Mouse (Mus musculus) kidney, postnatal 4 days (tissue): ENCODE data around the gene Areg.

Experiments used
- DNase-seq, 2 experiments: peaks; one replicate each; pipeline ENCODE4 v3.0.0; 2021; ENCODE audit warnings: mixed read lengths in 2 of 2

Gene Areg

DNA sequence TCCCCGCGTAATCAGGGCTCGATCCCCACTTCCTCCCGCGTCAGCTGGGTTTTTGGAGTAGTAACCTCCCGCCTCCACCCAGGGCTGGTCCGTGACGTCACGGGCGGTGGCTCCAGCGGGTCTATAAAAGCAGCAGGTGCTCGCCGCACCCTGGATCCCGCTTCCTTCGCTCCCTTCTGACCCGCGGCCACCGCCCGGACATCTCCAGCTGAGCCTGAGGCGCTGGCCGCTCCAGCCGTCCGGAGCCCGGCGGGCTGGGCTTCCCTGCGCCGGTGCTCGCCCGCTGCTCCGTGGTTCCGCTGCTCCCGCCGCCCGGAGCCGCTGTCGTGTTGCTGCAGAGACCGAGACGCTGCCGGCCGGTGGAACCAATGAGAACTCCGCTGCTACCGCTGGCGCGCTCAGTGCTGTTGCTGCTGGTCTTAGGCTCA lies at the start of gene Areg:
TSS of gene Areg (plus strand) at position 154 of the 428 bp plus-strand sequence.
- DNase-seq = peak; percentile 69 to 72

DNA sequence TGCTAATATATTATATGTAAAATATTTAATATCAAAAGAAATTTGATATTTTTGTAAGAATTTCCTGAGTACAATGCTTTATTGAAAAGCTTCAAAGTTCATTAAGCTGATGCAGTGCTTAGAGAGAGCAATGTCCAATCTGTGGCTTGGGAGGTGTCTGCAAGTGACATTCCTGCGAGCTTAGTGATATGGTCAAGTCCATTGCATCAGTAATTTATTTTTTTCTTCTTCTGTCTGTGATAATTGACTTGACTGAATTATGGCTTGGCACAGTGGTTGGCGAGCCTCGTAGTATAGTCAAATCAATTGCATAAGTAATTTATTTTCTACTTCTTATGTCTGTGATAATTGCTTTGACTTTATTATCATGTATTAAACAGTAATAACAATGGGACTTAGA lies 49.1 kb upstream of the Areg start:
- no peak for DNase-seq

- no peak for DNase-seq
Observed at GRCm38 (mm10) chr5:91097911-91098614, 41.3 kb upstream of the Areg start.

GRCm38 (mm10) chr5:91101742-91102141 lies 37.7 kb upstream of the Areg start:
- no peak for DNase-seq

DNA sequence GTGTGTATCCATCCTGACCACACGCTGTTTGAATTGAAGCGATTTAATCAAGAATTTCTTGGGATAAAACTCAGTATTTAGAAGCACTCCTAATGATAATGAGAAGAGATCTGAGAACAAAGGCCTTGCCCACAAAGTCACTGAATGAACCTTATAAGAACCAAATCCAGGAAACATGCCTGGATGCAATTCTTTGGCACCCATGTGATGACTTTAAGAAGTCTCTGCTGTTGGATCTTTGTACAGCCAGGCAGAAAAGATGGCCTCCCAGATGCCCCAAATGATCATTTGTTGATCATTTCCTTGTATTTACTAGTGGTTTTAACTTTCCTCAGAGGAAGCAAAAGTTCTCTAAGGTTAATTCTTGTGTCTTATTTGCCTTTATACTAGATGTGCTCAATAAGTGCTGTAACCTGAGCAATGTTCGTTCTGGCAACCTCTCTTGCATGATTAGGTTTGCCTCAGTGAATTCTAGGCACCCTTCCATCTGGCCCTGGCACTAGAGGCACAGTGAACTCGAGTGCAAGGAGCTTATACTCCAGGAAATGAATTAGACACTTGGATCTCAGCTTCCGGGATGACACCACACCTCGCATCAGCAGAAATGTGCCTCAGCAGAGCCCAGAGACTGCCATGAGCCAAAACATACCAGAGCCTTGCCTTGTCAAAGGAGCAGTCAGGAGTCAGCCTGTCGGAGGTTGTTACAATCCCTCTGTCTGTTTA lies 35.3 kb upstream of the Areg start:
- DNase-seq = no peak

DNA sequence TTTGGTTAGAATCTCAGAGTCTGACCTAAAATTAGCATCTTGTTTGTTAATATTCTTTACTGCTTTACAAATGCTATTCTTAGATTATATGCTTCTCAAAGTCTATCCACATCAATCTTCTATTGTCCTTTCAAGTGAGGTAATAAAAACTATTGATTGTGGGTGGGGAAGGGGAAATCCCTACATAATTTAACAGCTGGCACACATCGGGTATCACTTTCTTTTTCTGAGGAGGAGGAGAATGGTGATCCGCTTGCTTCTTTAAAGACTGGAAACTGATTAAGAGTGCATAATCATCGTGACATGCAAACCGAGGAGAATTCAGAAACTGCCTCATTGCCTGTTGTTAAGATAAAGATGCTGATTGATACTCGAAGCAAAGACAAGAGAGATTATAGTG lies 33.2 kb upstream of the Areg start:
- DNase-seq = no peak

DNA sequence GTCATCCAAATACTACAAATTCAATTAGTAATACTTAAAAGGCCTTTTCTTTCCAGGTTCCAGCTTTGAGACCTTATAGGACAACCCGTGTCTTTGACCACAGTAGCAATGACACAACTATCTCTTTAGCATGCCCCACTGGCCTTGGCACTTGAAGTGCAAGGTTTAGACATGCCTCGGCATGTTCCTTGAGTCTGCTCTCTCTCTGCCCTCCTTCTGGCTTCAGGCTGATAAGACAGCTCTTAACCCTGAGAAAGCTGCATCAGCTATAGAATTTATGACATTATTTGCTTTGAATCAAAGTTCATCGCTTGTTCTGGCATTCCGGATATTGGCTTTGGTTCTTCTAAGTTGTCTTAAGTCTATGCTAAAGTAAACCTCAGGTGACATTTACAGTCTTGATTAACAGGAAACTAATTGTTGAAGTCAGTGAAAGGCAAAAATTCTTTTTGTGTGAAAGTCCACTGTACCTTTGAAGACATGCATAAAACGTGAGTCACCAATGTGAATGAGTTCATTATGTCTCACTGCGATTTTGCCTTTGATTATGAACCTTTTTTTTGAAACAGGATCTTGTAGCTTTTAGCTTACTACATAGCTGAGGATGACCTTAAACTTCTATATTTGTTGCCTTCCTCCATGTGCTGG lies 29.3 kb upstream of the Areg start:
- no peak for DNase-seq

- DNase-seq = peak in 1 of 2 experiments; percentile 4
Observed at GRCm38 (mm10) chr5:91111019-91111418, 28.4 kb upstream of the Areg start.

DNA sequence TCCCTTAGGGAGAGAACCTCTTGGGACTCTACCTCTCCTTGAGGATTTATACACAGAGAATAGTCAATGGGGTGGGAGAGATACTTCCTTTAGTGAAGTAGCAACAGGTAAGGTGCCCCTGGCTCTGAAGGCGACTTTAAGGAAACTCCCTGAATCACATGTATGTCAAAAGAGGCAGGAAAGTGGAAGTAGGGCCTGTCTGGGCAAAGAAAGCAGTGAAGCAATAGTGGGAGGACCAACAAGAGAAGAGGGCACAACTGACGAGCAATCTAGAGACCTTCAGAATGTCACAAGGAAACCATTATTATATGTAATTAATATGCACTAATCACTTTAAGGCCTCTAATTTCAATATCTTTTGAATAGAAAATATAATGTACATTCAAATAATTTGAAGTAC lies 25.4 kb upstream of the Areg start:
- DNase-seq = no peak

- DNase-seq = no peak
Observed at GRCm38 (mm10) chr5:91114574-91114973, 24.8 kb upstream of the Areg start.

GRCm38 (mm10) chr5:91118618-91119017 lies 20.8 kb upstream of the Areg start:
- DNase-seq = no peak

GRCm38 (mm10) chr5:91123404-91123803 lies 16.0 kb upstream of the Areg start:
- no peak for DNase-seq

GRCm38 (mm10) chr5:91124140-91124539 lies 15.3 kb upstream of the Areg start:
- no peak for DNase-seq

GRCm38 (mm10) chr5:91126623-91127022 lies 12.8 kb upstream of the Areg start:
- DNase-seq = no peak

GRCm38 (mm10) chr5:91134961-91135360 lies 4.4 kb upstream of the Areg start:
- no peak for DNase-seq

DNA sequence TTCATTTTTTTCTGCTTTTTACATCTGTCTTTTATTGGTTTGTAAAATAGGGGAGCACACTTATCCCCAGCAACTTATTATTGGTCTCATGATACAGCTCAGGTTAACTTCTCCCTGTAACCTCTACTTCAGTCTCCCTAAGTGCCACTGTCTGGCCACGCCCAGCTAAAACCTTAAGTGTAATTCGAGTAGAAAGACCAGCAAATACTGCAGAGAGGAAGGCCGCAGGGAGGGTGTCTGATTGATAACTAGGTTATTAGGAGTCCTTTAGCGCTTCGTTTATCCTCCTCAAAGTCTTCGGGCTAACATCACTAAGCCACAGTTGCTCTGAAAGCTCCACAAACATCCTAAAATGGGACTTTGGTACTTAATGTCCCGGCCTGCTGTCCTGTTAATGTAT lies 429 bp upstream of the Areg start:
- no peak for DNase-seq

DNA sequence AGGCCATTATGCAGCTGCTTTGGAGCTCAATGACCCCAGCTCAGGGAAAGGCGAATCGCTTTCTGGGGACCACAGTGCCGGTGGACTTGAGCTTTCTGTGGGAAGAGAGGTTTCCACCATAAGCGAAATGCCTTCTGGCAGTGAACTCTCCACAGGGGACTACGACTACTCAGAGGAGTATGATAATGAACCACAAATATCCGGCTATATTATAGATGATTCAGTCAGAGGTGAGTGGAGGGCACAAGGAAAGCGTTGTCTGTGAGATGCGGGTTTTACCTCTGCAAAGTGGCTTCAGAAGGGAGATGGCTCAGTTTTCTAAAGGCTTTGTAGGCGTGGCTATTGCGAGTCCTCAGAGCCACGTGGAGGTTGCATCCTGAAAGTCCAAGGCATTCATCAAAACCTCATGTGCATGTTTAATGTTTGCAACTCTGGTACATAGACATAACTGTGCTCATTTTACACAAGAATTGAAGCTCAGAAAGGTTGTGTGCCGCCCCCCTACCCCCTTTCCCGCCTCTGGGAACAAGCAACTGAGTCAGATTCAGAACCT lies 1.6 kb downstream of the Areg start:
- DNase-seq = no peak

DNA sequence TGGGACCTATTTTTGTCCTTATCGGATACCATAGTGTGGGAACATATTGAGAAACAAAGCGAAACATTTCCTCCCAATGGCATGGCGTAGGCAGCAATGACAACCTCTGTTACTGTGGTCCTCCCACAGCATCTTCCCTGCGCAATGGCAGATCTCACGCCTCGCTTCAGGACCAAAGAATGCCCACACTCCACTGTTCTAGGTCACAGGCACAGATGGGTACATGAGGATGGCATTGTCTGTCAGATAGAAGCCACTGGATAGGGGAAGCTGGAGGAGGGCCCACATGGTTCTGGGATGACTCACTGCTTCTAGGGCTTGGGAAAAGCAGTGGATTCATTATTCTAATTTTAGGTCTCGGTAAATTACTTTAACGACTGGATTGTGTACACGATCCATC lies 5.6 kb downstream of the Areg start:
- no peak for DNase-seq

DNA sequence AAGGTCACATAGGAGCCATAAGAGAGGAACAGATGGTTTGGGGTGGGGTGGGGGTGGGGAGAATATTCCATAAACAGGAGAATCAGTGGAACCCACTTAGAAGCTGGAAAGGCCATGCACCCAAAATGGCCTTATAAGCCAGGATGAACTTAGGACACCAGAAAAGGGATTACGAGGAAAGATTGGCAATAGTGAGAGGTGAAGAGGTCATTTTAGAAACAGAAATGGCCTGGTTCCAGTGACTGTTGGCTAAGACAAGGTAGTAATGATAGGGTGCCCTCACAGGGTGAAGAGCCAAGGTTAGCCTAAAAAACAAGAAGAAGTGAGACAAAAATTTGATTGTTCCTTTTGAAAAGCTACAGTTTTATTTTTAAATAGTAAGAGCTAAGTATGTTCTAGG lies 7.6 kb downstream of the Areg start:
- no peak for DNase-seq

GRCm38 (mm10) chr5:91148054-91148453 lies 8.7 kb downstream of the Areg start:
- DNase-seq = no peak

DNA sequence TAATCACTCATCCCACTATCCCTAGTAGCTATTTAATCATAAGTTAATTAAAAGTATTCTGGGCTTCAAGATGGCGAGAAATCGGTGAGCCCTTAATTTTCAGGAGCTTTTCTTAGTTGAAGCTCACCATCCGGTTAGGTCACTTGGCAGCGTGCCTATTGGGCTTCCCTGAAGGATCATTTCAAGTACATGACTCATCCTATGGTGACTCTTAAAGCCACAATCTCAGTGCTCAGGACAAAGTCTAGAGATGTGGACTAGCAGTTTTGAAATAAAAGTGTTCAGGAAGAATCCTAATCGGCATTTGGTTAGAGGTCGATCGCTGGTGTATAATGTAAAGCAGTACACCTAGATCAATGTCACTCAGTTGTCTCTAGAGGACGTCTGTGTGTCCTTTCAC lies 17.3 kb downstream of the Areg start:
- DNase-seq = peak in 1 of 2 experiments; percentile 6

DNA sequence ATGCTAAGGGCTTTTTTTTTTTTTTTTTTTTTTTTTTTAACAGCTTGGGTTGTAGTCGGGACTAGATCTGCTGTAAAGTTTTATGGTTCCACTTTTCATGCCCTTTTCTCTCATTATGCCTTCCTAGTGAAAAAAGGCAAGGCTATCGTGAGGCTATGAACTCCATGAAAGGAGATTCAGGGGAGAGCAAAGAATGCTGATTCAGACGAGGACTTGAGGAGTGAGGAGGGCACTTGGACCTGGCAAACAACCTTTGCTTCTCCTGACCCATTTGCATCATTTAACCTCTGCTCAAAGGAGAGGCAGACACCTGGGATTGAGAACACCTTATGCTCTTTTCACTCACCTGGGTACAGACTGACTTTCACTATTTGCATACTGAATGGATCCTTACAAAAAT lies 17.8 kb downstream of the Areg start:
- no peak for DNase-seq

- no peak for DNase-seq
Observed at GRCm38 (mm10) chr5:91162787-91163186, 23.4 kb downstream of the Areg start.

DNA sequence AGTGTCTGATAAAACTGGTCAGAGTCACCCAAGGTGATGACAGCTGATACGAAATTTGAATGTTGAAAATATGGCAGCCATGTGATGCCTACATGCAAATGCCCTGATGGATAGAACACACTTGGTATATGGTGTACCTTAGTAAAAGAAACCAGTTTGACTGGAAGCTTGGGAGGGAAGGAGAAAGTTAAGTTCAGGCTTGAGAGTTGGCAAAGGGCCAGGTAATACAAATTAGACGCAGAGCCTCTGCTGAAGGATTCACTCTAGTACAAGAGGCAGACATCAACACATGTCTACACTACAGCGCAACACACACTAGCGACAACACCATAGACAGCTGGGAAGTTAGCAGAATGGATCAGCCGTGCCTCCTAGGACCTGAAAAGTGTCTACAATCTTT lies 27.2 kb downstream of the Areg start:
- DNase-seq = no peak
